Mouse (Mus musculus): ENCODE measurements around the gene Mnd1. TPM values are rescaled to one million over a fixed set of nuclear protein-coding genes. Genes with fewer than 3 reads are reported as not detected.
A peak's percentile ranks its signal among the peaks of the same experiment; 100 is the strongest.

The Mnd1 gene
- polyA plus RNA-seq, 2 experiments from 2014 or later, result 1.7 to 3.8 TPM

DNA sequence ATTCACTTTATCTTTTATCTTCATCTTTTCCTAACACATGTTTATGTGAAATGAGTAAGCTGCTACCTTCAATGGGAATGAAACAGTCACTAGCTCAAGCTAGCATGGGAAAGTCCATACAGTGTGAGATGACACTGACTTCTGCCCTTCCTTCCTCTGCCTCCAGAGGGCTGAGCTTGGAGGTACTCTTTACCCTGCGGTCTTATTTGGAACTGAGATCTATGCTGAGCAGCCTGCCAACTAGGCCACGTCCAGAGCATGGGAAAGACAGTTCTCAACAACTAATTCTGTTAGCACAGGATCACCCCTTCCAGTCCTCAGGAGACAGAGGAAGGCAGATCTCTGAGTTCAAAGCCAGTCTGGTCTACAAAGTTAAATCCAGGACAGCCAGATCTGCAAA is 64.6 kb downstream of the Mnd1 start:
- peak; percentile 97 for ATAC-seq

DNA sequence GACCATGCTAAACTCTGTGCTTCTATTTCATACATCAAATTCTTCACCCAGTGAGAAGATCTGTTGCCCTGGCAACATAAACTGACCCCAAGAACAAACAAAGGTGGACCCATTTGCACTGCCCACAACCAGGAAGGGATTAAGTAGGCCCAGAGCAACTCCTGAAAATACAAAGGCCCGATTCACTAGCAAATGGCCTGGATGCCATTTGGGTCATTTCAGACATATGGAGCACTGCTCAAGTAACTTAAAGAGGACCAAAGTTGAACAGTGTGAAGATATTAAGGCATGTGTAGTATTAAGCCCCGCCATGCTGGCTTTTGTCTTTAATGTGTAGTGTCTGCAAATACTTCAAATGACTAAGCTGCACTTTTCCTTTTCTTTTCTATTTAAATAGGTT is 68.7 kb downstream of the Mnd1 start:
- no peak for ATAC-seq

- no peak for ATAC-seq
Measured at GRCm38 (mm10) chr3:84086337-84086736, 69.2 kb downstream of the Mnd1 start.

GRCm38 (mm10) chr3:84085429-84085828 is 70.2 kb downstream of the Mnd1 start:
- ATAC-seq, result no peak

- ATAC-seq, result no peak
Measured at GRCm38 (mm10) chr3:84081208-84081722, 74.3 kb downstream of the Mnd1 start.

- no peak for ATAC-seq
Measured at GRCm38 (mm10) chr3:84080074-84080473, 75.5 kb downstream of the Mnd1 start.

DNA sequence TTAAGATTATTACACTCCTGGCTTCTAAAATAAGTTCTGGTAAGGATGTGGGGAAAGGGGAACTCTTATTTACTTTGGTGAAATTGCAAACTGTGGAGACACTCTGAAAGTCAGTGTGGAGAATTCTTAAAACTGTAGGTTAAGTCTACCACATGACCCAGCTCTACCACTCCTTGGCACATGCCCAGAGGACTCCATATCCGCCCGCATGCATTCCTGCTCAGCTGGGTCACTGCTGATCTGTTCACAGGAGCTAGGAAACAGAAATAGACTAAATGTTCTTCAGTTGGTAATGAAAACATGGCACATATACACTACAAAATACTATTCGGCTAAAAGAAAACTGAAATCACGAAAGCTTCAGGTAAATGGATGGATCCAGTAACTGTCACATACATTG is 78.1 kb downstream of the Mnd1 start:
- no peak for ATAC-seq

DNA sequence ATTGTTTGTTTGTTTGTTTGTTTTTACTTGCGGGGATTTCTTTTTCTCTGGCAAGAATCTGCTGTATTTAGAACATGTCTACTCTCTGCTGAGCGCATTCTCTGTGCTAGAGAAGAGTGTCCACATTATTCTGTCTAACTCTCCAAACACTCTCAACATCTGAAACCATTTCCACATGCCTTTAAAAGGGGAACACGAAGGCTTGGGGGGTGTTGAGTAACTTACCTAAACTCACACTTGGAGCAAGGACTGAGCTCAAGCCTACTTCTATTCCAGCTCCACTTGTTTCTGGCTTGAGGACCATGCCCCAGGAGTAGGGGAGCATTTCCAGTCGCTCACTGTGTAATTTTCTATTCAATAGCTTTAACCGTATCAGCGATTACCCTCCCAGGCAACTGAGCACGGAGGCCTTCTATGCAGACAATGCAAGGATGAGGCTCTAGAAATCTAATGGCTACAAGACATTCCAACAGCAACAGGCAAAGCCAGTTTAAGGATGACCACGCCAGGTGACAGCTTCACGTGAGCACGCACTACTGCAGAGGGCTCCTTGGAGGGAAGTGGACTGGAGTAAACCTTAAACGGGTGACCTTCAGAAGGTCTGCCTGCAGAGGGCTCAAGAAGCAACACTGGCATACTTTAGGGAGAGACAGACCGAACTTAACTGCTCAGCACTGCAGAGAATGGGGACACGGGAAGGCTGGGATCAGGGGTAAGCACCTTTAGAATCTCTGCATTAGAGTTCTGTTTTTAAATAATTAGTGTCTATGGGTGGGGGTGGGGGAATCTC is 78.8 kb downstream of the Mnd1 start:
- no peak for ATAC-seq

DNA sequence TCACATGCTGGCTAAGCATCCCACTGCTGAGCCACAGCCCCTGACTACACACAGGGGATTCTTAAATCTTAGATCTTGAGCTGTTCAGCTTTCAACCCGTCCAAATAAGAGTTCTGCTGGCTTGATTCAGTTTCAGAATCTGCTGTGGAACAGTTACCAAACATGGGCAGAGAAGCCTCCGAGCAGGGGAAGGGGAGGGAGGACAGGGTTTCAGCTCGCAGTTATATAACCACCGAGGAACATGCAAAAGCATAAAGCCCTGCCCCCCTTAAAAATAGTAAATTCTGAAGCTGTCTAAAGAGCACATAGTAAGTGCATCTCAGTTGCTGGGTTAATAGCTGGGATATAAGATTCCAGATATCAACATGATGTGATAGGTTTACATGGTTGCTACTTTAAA is 80.1 kb downstream of the Mnd1 start:
- peak; percentile 74 for ATAC-seq

GRCm38 (mm10) chr3:84074777-84075176 is 80.8 kb downstream of the Mnd1 start:
- ATAC-seq, result no peak

- no peak for ATAC-seq
Measured at GRCm38 (mm10) chr3:84071641-84072040, 83.9 kb downstream of the Mnd1 start.

DNA sequence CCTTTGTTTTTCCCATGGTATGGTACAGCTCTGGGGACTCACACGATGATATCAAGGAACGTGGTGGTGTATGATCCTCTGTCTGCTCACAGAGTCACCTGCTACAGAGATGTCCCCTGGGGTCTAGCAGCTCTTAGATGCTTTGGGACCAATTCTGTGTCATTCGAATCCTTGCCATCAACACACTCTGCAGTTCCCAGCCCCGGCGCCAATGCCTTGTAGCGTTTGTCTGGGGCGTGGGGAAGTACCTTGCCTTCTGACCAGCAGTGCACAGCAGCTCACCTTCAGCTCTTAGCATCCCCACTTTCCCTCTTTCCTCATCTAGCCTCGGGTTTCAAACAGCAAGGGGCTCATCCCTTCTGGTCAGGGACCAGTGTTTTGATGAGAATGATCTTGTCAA is 84.8 kb downstream of the Mnd1 start:
- ATAC-seq, result no peak

- peak; percentile 78 for ATAC-seq
Measured at GRCm38 (mm10) chr3:84068831-84069709, 86.5 kb downstream of the Mnd1 start.

DNA sequence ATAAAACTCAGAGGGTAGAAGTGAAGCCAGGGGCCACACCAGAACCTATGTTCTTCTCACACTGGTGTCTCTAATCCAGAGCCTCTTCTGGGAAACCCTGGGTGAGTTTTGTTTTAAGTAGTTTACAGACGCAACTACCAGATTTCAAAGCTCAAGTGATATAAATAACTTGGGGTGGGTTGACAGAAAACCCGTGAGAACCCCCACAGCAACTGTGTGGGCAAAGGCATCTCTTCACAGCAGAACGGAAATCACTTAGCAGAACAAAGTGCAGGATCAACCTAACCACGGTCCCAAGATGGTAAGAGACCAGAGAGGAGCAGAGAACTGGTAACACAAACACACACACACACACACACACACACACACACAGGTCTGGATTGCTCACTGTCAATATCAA is 89.8 kb downstream of the Mnd1 start:
- ATAC-seq, result peak; percentile 63

DNA sequence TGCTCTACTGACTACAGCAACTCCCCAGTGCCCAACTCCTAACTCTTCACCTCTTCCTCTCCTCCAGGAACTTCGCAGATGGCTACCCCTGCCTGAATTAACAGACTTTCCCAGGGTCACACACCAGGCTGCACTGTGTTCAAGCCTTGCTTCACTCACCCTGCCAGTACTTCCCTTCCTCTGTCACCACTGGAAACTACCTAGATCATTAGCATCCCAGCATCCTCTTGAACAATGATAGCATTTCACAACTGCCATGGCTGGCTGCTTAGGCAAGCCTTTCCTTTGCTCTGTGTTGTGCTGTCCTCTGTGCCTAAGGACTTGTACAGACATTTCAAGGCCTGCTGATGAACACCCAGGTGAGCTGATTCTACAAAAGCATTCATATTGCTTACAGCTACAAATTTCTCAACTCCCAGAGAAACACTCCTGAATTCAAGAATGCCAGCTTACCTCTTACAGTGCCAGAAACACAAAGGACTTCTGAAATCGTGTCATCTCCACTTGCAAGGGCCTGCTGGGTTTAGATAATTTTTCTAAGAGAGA is 92.1 kb downstream of the Mnd1 start:
- no peak for ATAC-seq

DNA sequence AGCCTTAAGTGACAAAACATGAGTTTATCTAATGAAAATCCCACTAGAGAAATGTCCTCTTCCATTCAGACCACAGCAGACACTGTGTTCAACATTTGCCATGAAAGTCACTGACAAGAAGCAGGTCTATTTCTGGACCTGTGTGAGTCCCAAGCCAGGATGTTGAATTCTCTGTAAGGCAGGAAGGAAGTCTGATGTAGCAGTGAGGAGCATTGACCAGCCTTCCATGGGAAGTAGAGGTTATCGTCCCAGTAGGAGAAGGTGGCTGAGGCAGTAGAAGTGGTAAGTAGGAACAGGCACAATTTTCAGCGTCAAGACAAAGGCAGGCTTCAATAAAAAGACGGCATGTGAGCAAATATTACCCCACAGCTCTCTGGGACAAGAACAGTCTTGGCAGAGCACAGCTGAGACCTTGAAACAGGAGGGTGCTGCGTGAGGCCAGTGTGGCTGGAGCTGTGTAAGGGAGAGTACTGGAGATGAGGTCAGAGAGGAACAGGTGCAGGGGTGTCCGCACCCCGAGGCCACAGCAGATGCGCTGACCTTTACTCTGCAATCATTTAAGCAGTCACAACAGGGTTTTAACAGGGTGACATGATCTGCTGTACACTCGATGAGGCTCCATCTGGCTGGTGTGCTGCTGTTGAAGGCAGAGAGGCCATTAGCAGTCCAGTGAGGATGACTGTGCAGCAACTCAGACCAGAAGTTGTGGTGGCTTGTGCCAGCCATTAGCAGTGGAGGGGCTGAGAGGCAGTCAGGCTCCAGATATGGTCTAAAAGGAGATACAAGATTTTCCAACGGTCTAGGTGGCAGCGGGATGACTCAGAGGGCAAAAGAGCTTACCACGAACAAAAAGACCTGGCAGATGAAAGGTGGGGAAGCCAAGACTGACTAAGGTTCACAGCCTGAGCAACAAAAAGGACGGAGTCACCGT is 93.8 kb downstream of the Mnd1 start:
- ATAC-seq, result no peak

- ATAC-seq, result no peak
Measured at GRCm38 (mm10) chr3:84060946-84061345, 94.6 kb downstream of the Mnd1 start.

GRCm38 (mm10) chr3:84060128-84060527 is 95.5 kb downstream of the Mnd1 start:
- ATAC-seq, result no peak

- ATAC-seq, result no peak
Measured at GRCm38 (mm10) chr3:84059676-84060075, 95.9 kb downstream of the Mnd1 start.

DNA sequence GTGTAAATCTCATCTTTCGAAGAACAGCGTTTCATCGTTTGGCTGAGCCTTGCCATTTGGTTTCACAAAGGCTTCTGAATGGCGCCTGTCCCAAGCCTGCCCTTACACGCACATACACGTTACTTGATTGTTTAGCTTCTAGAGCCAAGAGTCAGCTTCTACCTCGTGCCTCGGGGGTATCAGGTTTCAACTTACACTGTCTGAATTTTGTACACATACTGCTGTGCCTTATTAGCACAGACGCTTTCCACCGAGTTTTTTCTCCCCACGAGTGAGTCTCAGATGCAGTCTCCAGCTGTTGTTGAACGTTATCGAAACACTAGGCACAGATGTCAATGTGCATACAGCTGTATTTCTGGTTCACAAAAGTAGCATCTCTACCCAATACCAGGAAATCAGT is 96.3 kb downstream of the Mnd1 start:
- no peak for ATAC-seq

DNA sequence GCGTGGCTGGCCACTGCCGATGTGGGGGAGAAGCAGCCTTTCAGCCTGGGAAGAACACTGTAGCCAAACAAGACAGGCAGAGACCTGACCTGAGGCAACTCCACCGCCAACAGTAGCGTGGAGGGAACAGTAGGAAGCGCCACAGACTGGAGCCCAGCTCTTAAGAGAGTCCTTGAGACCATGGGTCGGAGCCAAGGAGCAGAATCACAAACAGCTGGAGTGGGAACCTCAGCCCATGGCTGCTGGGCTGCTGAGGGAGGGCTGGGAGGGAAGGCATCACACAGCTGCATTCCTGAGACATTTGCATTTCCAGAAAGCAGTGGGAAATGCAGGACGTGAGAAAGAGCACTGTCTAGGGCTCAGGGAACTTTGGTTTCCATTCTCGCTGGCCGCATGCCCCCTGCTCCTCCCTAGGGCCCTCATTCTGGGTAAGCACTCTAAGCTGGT is 106.8 kb downstream of the Mnd1 start:
- no peak for ATAC-seq

DNA sequence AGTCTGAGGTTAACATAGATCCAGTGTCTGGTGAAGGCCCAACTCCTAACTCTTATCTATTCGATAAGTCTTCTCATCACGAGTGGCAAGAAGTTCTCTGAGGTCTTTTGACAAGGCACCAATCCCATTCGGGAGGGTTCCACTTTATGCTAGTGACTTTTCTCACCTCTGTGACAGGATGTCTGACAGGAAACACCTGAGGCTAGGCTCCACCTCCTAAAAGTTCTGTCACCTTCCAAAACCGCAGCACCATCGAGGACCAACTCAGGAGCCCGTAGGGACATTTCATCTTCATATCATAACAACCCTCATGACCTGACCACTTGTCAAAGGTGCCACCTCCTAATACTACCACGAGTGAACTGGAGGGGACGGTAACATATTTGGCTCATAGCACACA is 109.4 kb downstream of the Mnd1 start:
- ATAC-seq, result peak; percentile 93

Measured in activated CD4-positive, CD25-positive, alpha-beta regulatory T cell, adult 4 months (primary cell).